Mouse (Mus musculus) T-helper 1 cell (primary cell): ENCODE measurements around the gene Msi2.

Source experiments
- in situ Hi-C: fragments of 300-600 bp; cut with MboI, MseI; formaldehyde crosslinking; loops from one replicate; pipeline ENCODE4 v1.15.1; 2025; ENCODE audit warnings: high pct_unique_total_duplicates

Msi2 gene

GRCm38 (mm10) chr11:88485088-88485487 lies 233.2 kb downstream of the Msi2 start:
- in situ Hi-C loops = no loop called here

DNA sequence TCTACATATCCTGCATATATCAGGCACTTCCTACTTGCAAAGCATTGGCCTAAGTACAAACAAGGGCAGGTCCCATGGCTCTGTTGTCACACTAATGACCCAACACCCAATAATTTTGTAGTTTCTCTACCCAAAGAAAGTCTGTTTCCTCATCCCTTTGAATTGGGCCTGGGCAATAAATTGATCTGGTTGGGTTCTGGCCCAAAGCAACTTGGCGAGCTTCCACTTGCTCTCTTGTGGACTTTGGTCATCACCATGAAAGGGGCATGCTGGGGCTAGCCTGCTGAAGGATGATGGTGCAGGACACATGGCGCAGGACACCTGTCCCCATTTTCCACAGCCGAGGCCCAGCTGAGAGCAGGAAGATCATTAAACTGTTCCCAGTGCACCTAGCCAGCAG lies 234.3 kb downstream of the Msi2 start:
- in situ Hi-C loops = no loop called here

DNA sequence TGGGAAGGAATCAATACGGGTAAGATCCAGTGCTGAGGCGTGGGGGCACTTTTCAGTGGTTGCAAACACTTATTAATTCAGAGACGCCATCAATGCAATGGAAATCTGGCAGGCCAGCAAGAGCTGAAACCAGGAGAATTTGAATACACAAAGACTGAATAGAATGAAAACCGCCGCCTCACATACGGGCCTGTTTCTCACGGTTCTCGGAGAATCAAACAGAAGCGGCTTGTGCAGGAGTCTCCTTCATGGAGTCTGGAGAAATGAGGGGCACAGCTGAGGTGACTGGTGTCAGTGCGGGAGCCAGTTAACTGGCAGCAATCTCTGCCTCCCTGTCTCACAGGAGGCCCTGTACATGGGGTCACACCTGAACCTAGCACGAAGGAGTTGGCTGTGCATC lies 235.7 kb downstream of the Msi2 start:
- in situ Hi-C loops = no loop called here

- in situ Hi-C loops = no loop called here
Measured at GRCm38 (mm10) chr11:88482236-88482635, 236.1 kb downstream of the Msi2 start.

GRCm38 (mm10) chr11:88481602-88482161 lies 236.6 kb downstream of the Msi2 start:
- in situ Hi-C loops = no loop called here

DNA sequence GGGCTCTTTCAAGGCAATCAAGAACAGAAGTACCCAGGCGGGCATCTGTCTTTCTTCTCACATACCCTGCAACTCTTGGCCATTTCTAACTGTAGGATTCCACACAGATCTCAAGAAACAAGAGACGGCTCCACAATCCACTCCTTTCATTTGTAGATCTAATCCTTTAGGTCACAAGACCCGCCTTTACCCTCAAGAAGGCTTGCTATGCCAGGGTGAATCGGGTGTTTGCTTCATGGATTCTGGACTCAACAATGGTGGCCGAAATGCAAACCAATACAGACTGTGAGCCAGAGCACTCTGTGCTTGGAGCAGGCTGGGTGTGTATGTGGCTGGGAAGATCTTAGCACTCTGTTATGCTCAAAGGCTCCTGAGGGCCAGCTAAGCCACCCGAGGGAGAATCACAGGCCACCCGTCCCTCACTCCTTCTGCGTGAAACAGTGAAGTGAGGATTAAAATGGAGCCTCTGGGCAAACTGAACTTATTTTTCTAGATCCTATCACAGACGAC lies 237.2 kb downstream of the Msi2 start:
- in situ Hi-C loops = no loop called here

DNA sequence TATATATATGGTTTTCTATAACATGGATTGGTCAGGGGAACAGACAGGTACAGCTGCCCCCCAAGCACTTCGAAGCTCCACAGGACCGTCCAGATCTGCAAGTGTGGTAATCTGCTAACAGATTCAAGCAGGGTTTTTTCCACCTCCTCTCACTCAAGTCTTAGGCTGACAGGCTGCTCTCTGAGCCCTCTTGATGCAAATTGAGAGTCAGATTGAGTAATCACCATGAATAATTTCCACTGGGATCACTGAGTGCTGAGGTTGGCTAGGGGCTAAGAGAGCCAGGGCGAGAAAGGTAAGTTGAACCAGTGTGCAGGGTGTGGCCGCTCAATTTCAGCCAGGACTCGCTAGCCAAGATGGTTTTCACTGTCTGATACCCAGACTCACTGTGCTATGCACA lies 238.8 kb downstream of the Msi2 start:
- in situ Hi-C loops = no loop called here

- in situ Hi-C loops = no loop called here
Measured at GRCm38 (mm10) chr11:88474889-88475440, 243.3 kb downstream of the Msi2 start.

- in situ Hi-C loops = no loop called here
Measured at GRCm38 (mm10) chr11:88472731-88473130, 245.6 kb downstream of the Msi2 start.

DNA sequence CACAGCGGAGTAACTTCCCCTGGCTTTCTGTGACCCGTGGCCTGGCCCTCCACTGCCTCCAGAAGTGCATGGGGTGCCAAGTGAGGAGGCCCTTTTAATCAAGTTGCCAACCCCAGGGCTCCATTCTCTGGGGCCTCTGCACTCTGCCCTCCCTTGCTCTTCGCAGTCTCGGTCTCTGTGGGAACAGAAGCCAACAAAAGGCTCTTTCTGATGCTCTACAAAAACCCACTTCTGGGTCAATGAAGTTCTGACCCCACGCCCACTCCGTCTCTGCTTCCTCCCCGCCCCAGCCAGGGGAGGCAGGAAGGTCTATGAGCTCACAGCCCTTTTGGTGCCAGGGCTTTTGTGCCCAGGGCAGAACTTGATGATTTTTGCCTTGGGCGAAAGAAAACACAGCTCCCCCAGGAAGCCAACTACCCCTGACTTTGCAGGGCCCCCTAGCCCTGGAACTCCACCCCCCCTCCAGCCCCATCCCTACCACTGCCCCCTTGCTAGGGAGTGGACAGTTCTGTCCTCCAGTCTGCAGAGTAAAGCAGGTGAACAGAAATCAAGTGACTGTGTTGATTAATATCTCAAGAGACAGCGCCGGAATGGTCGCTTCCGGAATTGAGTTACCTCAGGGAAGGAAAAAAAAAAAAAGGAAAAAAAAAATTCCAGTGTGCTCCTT lies 246.2 kb downstream of the Msi2 start:
- in situ Hi-C loops = no loop called here

- in situ Hi-C loops = no loop called here
Measured at GRCm38 (mm10) chr11:88470599-88470998, 247.7 kb downstream of the Msi2 start.

DNA sequence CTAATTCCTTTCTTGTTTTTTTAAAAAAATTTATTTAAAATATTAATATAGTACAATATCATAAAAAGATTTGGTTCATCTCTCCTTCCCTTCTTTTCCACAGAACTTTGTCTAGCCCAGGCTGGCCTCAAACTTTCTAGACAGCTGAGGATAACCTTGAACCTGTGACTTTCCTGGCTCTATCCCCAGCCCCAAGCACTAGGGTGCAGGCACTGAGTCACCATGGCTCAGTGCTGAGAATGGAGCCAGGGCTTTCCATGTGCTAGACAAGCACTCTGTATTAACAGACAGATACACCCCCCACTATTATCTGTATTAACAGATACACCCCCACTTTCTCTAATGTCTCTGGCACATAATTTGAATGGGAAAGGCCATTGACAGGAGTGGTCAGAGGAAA lies 249.3 kb downstream of the Msi2 start:
- in situ Hi-C loops = no loop called here

DNA sequence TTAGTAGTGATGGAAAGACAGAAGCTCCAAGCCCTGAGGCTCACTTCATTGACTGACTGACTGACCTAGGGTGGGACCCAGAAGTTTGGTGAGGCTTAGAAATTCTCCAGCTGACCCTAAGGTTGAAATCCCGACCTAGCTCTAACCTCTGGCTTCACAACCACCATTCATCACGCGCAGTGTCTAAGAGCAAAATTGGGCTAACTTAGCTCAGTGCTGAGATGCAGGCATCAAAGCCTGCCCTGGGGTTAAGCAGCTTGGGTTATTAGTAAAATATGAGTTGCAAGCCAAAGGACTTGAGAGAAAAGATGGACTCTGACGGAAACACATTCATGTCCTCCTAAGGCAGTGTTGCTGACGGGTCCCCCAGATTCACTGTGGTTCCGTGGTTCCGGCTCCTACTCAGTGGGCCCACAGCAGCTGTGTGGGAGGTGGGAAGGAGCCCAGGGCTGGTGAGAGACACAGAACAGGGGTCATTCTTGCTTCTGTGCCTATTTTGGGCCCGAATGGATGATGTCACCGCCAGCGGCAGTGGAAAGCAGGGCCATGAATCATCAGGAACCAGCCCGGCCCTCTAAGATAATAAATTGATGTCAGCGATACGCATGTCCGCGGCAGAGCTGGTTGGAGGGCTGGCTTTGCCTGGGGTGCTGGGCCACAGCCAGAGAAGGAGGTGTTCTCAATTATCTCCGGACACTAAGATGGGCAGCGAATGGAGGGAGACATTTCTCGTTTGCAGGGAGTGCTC lies 250.6 kb downstream of the Msi2 start:
- in situ Hi-C loops = no loop called here

- in situ Hi-C loops = no loop called here
Measured at GRCm38 (mm10) chr11:88463951-88464350, 254.4 kb downstream of the Msi2 start.

DNA sequence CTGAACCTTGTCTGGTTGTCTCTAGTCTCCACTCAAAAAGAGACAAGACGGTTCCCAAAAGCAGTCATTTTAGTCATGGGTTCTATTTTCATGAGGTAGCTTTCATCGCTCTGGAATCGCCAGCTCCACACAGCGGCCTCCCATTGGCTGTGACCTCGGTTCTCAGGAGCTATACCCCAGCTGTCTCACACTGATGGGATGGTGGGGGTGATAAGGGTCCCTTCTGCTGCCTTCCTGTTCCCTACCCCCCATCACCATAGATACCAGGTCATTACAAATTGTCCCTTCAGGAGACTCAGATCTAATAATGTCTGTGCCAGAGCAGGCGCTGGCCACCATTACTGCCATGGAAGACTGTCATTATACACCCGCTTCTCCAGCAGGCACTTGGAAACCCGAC lies 255.5 kb downstream of the Msi2 start:
- in situ Hi-C loops = no loop called here

GRCm38 (mm10) chr11:88461601-88462000 lies 256.7 kb downstream of the Msi2 start:
- in situ Hi-C loops = no loop called here

GRCm38 (mm10) chr11:88459946-88460736 lies 258.2 kb downstream of the Msi2 start:
- in situ Hi-C loops = no loop called here

- in situ Hi-C loops = no loop called here
Measured at GRCm38 (mm10) chr11:88457241-88457738, 261.0 kb downstream of the Msi2 start.

DNA sequence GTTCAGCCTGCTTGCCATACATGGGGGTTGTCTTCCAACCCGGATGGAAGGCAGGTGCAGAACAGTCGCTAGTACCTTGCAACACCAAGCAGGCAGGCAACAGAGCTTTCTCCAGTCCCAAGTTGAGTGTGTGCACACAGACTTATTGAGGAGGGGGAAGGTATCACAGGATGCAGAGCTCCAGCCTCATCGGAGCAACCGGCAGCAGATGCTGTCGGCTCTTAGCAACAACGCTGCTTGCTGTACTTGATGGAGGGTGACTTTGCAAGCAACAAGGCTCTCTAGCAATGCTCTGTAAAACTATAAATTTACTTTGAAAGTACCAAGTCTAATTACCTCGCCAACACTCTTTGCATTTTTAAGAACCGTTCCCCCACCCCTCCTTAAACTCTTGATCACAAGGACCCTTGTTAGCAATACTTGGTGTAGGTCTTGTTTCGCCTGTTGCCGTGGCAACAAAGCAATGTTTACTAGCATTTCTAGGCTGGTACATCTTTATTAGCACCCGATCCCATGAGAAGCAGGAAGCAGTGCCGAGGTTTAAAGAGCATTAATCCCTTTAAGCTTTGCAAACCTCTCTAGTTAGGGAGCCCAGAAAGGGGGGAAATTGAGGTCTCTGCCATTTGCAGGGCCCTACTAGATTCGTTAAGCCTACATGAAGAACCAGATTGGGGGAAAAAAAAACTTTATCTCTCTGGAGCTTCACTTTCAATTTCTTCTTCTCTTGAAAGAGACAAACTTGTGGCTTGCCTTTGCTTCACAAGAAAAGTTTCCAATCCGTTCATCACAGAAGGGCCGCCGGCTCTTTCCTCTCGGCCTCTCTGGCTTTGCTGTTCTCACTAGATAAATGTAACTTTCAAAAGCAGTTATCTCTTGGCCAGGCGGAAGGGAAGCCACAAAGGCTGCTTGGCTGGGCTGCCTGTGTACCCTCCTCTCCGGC lies 263.2 kb downstream of the Msi2 start:
- in situ Hi-C loops = no loop called here

GRCm38 (mm10) chr11:88449180-88449579 lies 269.1 kb downstream of the Msi2 start:
- in situ Hi-C loops = no loop called here
